Mouse (Mus musculus) ES-E14 (cell line): ENCODE results near the gene Hoxc5.

Experiments used
- HCFC1 ChIP-seq: IDR thresholded peaks from 2 replicates; pipeline ENCODE4 v1.6.1; 2012; ENCODE audit warnings: low read length, inconsistent platforms, borderline replicate concordance; ENCODE audit not compliant: insufficient read depth
- MAFK ChIP-seq: IDR thresholded peaks from 2 replicates; pipeline ENCODE4 v1.6.1; 2014; ENCODE audit warnings: mild to moderate bottlenecking, low read depth, low read length, inconsistent platforms; ENCODE audit not compliant: insufficient read depth
- ZNF384 ChIP-seq: IDR thresholded peaks from 2 replicates; pipeline ENCODE4 v1.6.1; 2012; ENCODE audit warnings: low read depth, low read length, inconsistent platforms

DNA sequence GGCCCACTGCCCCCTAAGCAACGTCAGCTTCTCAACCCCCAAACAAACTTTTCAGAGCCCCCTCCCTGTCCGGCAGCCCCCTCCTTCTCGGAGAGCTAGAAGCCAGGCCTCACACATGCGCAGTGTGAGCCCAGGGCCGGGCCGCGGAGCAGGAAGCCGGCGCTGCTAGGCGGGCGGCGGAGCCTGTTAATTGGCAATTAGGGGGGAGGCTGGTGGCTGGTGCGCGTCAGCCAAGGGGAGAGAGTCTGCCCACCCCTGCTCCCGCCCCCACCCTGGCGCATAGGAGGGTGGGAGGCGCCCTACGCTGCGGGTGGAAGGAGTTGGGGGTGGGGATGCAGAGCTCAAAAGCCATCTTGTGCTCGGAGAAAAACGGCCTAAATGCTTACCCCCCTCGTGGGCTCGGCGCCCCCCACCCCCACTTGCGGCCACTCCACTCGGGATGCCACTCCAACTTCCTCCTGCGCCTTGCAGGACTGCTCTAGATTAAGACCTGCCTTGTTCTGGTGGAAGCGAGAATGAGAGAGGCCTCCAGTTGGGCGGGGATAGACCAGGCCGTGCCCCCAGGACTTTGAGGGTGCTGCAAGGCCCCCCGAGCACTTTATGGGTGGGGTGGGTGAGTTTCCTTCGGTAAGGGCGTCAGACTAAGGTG is 32.1 kb downstream of the Hoxc5 start:
- no peak for TF ChIP-seq ZNF384
- TF ChIP-seq HCFC1: no peak
- no peak for TF ChIP-seq MAFK
